Comparison of ENCODE assay signal across 8 mouse cellular contexts in genomic region chr4:139380775-139381451, GRCm38 (mm10). TPM values are rescaled to one million over a fixed set of nuclear protein-coding genes. Genes with fewer than 3 reads are reported as not detected.
DNase-seq lines count a peak whose midpoint lies in the region; ATAC-seq and TF ChIP-seq lines count a peak whose summit lies in the region.

No protein-coding gene starts in this region.

- no peak for TF ChIP-seq CTCF in forebrain, postnatal 0 days (IDR thresholded peaks at IDR 0.05; ENCODE audit: low read depth)
- TF ChIP-seq CTCF in liver, adult 2 months (IDR thresholded peaks at IDR 0.05; ENCODE audit: low read depth, low read length) = no peak

- WGBS in forebrain, postnatal 0 days = 4% methylated on average over 44 of the region's 44 CpGs
- 1% methylated on average over 44 of the region's 44 CpGs for WGBS in liver, adult 2 months
- WGBS in neural tube, embryonic 11.5 days = 5% methylated on average over 35 of the region's 44 CpGs

- H3K4me3 ChIP-seq in forebrain, postnatal 0 days (ENCODE audit: low read depth, low read length) = peak overlapping the region; percentile 66
- peak overlapping the region; percentile 89 for H3K4me3 ChIP-seq in liver, adult 2 months (ENCODE audit: insufficient read depth, low read depth, low read length)
- peak overlapping the region; percentile 91 for H3K4me3 ChIP-seq in neural tube, embryonic 11.5 days (ENCODE audit: low read depth, low read length)

- H3K4me1 ChIP-seq in forebrain, postnatal 0 days (ENCODE audit: insufficient read depth) = peaks cover 5% of the 10 kb centered on the region; the same call in 1 of the 2 replicates
- peaks cover 26% of the 10 kb centered on the region for H3K4me1 ChIP-seq in liver, adult 2 months (ENCODE audit: control insufficient read depth, insufficient read depth, low read length)
- peaks cover 8% of the 10 kb centered on the region for H3K4me1 ChIP-seq in neural tube, embryonic 11.5 days (ENCODE audit: control insufficient read depth, insufficient read depth, low read length)

- H3K36me3 ChIP-seq in forebrain, postnatal 0 days (ENCODE audit: insufficient read depth) = peaks cover 6% of the 10 kb centered on the region; the same call in 1 of the 2 replicates
- H3K36me3 ChIP-seq in liver, adult 2 months (ENCODE audit: control insufficient read depth, insufficient read depth, low read length) = peaks cover 8% of the 10 kb centered on the region; the same call in 1 of the 2 replicates
- no peaks in the 10 kb centered on the region for H3K36me3 ChIP-seq in neural tube, embryonic 11.5 days (ENCODE audit: control insufficient read depth, insufficient read depth, low read length)

- H3K27ac ChIP-seq in forebrain, postnatal 0 days (ENCODE audit: low read depth, low read length) = peak overlapping the region; percentile 67; the same call in 1 of the 2 replicates
- H3K27ac ChIP-seq in liver, adult 2 months (replicated peaks; ENCODE audit: insufficient read depth, low read depth, low read length) = peak overlapping the region; percentile 78
- 0 out of 2 replicates have a peak overlapping the region, but pooled peaks have one; percentile 68 for H3K27ac ChIP-seq in neural tube, embryonic 11.5 days (ENCODE audit: low read depth, low read length)

- ATAC-seq in forebrain, postnatal 0 days = peak; percentile 45
- ATAC-seq in neural tube, embryonic 11.5 days (ENCODE audit: insufficient read depth, low FRiP score, low TSS enrichment) = peak; percentile 67

- peaks cover 29% of the 10 kb centered on the region for H3K79me2 ChIP-seq in liver, adult 2 months (ENCODE audit: control insufficient read depth, insufficient read depth, low read length)

- intact Hi-C loops in left cerebral cortex, postnatal 14 days (cut with DNase I) = no loop called here

- TF ChIP-seq POLR2A in liver, adult 2 months (IDR thresholded peaks at IDR 0.05; ENCODE audit: extremely low read depth, insufficient read depth, low read length) = no peak

- H3K4me2 ChIP-seq in forebrain, postnatal 0 days (ENCODE audit: low read depth) = peak overlapping the region; percentile 85
- H3K4me2 ChIP-seq in neural tube, embryonic 11.5 days (ENCODE audit: low read depth) = peak overlapping the region; percentile 70

- no peaks in the 10 kb centered on the region for H3K27me3 ChIP-seq in forebrain, postnatal 0 days (ENCODE audit: insufficient read depth, low read length)
- no peaks in the 10 kb centered on the region for H3K27me3 ChIP-seq in liver, adult 2 months (ENCODE audit: control insufficient read depth, insufficient read depth, low read length)
- H3K27me3 ChIP-seq in neural tube, embryonic 11.5 days (ENCODE audit: control insufficient read depth, insufficient read depth, low read length) = no peaks in the 10 kb centered on the region

- peak; percentile 15 for DNase-seq in layer of hippocampus, adult 9-11 months
- no peak for DNase-seq in layer of hippocampus, postnatal 14 days (ENCODE audit: low spot score in 2 of 2)
- DNase-seq in adipocyte (ENCODE audit: low spot score) = peak; percentile 34
- no peak for DNase-seq in forebrain, postnatal 0 days
- peak; percentile 71 for DNase-seq in liver, adult 2 months (ENCODE audit: extremely low read depth, low read depth, low spot score)
- no peak for DNase-seq in neural tube, embryonic 11.5 days (ENCODE audit: low spot score)
- no peak for DNase-seq in retina, embryonic 14.5 days (ENCODE audit: low spot score)
- DNase-seq in left cerebral cortex, postnatal 14 days (ENCODE audit: low spot score in 2 of 2) = no peak

- H3K9me3 ChIP-seq in forebrain, postnatal 0 days (ENCODE audit: low read length) = no peaks in the 10 kb centered on the region
- no peaks in the 10 kb centered on the region for H3K9me3 ChIP-seq in neural tube, embryonic 11.5 days (ENCODE audit: control insufficient read depth, low read length)

- H3K9ac ChIP-seq in forebrain, postnatal 0 days = peak overlapping the region; percentile 71
- peak overlapping the region; percentile 95 for H3K9ac ChIP-seq in liver, adult 2 months (ENCODE audit: low read depth, low read length)
- H3K9ac ChIP-seq in neural tube, embryonic 11.5 days (ENCODE audit: low read length) = peak overlapping the region; percentile 76

RNA-seq across cellular contexts. Expression of gene Ubr4, which starts 28.5 kb away (rescaled TPM):
- 100 to 1,000 TPM; 154 to 171 TPM for total RNA-seq in layer of hippocampus, postnatal 14 days (2021)
- 89.6 and 106 TPM in 2 replicates for total RNA-seq in forebrain, postnatal 0 days (2014; rRNA removed)
- polyA plus RNA-seq in forebrain, postnatal 0 days (2015; fragmentation: Nextera tagmentation; extraction: Ambion mirVana) = 39.3 and 59.1 TPM in 2 replicates
- total RNA-seq in liver, adult 2 months (2014; rRNA removed) = 56.7 and 94.2 TPM in 2 replicates
- polyA plus RNA-seq in liver, adult 2 months (2012; rRNA removed) = 109 and 149 TPM in 2 replicates
- 84.7 and 92.1 TPM in 2 replicates for polyA plus RNA-seq in neural tube, embryonic 11.5 days (2014; fragmentation: Nextera tagmentation; extraction: Ambion mirVana)
- 100 to 1,000 TPM; 158 to 164 TPM for total RNA-seq in left cerebral cortex, postnatal 14 days (2021)

RNA-seq across cellular contexts. Expression of gene Emc1, which starts 28.5 kb away (rescaled TPM):
- 10 to 100 TPM; 83.6 to 88.6 TPM for total RNA-seq in layer of hippocampus, postnatal 14 days (2021)
- 46.2 and 65.8 TPM in 2 replicates for total RNA-seq in forebrain, postnatal 0 days (2014; rRNA removed)
- 33.2 and 41.4 TPM in 2 replicates for polyA plus RNA-seq in forebrain, postnatal 0 days (2015; fragmentation: Nextera tagmentation; extraction: Ambion mirVana)
- total RNA-seq in liver, adult 2 months (2014; rRNA removed) = 23.0 and 23.6 TPM in 2 replicates
- 22.2 and 22.3 TPM in 2 replicates for polyA plus RNA-seq in liver, adult 2 months (2012; rRNA removed)
- polyA plus RNA-seq in neural tube, embryonic 11.5 days (2014; fragmentation: Nextera tagmentation; extraction: Ambion mirVana) = 24.3 and 26.0 TPM in 2 replicates
- 10 to 100 TPM; 77.7 to 82.3 TPM for total RNA-seq in left cerebral cortex, postnatal 14 days (2021)

RNA-seq across cellular contexts. Expression of gene Mrto4, which starts 28.5 kb away (rescaled TPM):
- total RNA-seq in layer of hippocampus, postnatal 14 days (2021) = 10 to 100 TPM; 45.7 to 48.2 TPM
- 53.7 and 69.6 TPM in 2 replicates for total RNA-seq in forebrain, postnatal 0 days (2014; rRNA removed)
- 75.5 and 80.7 TPM in 2 replicates for polyA plus RNA-seq in forebrain, postnatal 0 days (2015; fragmentation: Nextera tagmentation; extraction: Ambion mirVana)
- total RNA-seq in liver, adult 2 months (2014; rRNA removed) = 26.0 and 27.9 TPM in 2 replicates
- 17.2 and 22.8 TPM in 2 replicates for polyA plus RNA-seq in liver, adult 2 months (2012; rRNA removed)
- 125 and 128 TPM in 2 replicates for polyA plus RNA-seq in neural tube, embryonic 11.5 days (2014; fragmentation: Nextera tagmentation; extraction: Ambion mirVana)
- 10 to 100 TPM; 38.2 to 48.5 TPM for total RNA-seq in left cerebral cortex, postnatal 14 days (2021)

Comparison
In these comparisons a context has a peak if more than half of its experiments do, and no peak if none do; other contexts are left out.
1. DNase-seq: peak in layer of hippocampus, adult 9-11 months (single experiment), adipocyte (single experiment) and liver, adult 2 months (single experiment); none in layer of hippocampus, postnatal 14 days (0 of 2), forebrain, postnatal 0 days (single experiment), neural tube, embryonic 11.5 days (single experiment), retina, embryonic 14.5 days (single experiment) and left cerebral cortex, postnatal 14 days (0 of 2).
2. Peak in every context shown above with its lines, with median percentiles within 50 percentile points of each other: H3K27ac ChIP-seq, H3K4me3 ChIP-seq and H3K9ac ChIP-seq.